Mouse (Mus musculus): ENCODE results near the gene Sgip1. TPM values are rescaled to one million over a fixed set of nuclear protein-coding genes. Genes with fewer than 3 reads are reported as not detected.

Gene Sgip1
- polyA plus RNA-seq, 1 experiment, result not detected

GRCm38 (mm10) chr4:102952476-102952875, 211.4 kb downstream of the Sgip1 start:
- no peak overlapping the region for H3K4me3 ChIP-seq (ENCODE audit: insufficient read depth, low read depth, low read length)
- no peaks in the 10 kb centered on the region for H3K4me1 ChIP-seq (ENCODE audit: control insufficient read depth, insufficient read depth, insufficient read length, low read length)
- H3K27ac ChIP-seq (replicated peaks; ENCODE audit: low read depth, low read length), result no peak overlapping the region

- Histone ChIP-seq H3K4me3 (ENCODE audit: insufficient read depth, low read depth, low read length) (no peak overlapping the region), H3K27ac (replicated peaks; ENCODE audit: low read depth, low read length) (no peak overlapping the region), H3K4me1 (ENCODE audit: control insufficient read depth, insufficient read depth, insufficient read length, low read length) (no peaks in the 10 kb centered on the region)
Observed at GRCm38 (mm10) chr4:102955294-102955956, 214.3 kb downstream of the Sgip1 start.

- no peaks in the 10 kb centered on the region for H3K4me1 ChIP-seq (ENCODE audit: control insufficient read depth, insufficient read depth, insufficient read length, low read length)
- no peak overlapping the region for H3K4me3 ChIP-seq (ENCODE audit: insufficient read depth, low read depth, low read length)
- no peak overlapping the region for H3K27ac ChIP-seq (replicated peaks; ENCODE audit: low read depth, low read length)
Observed at GRCm38 (mm10) chr4:102959409-102959808, 218.3 kb downstream of the Sgip1 start.

- no peak overlapping the region for H3K4me3 ChIP-seq (ENCODE audit: insufficient read depth, low read depth, low read length)
- no peak overlapping the region for H3K27ac ChIP-seq (replicated peaks; ENCODE audit: low read depth, low read length)
- no peaks in the 10 kb centered on the region for H3K4me1 ChIP-seq (ENCODE audit: control insufficient read depth, insufficient read depth, insufficient read length, low read length)
Observed at GRCm38 (mm10) chr4:102964174-102964573, 223.1 kb downstream of the Sgip1 start.

- no peak overlapping the region for H3K4me3 ChIP-seq (ENCODE audit: insufficient read depth, low read depth, low read length)
- no peak overlapping the region for H3K27ac ChIP-seq (replicated peaks; ENCODE audit: low read depth, low read length)
- H3K4me1 ChIP-seq (ENCODE audit: control insufficient read depth, insufficient read depth, insufficient read length, low read length), result no peaks in the 10 kb centered on the region
Observed at GRCm38 (mm10) chr4:102967811-102968210, 226.7 kb downstream of the Sgip1 start.

- Histone ChIP-seq H3K4me1 (ENCODE audit: control insufficient read depth, insufficient read depth, insufficient read length, low read length) (no peaks in the 10 kb centered on the region), H3K4me3 (ENCODE audit: insufficient read depth, low read depth, low read length) (no peak overlapping the region), H3K27ac (replicated peaks; ENCODE audit: low read depth, low read length) (no peak overlapping the region)
Observed at GRCm38 (mm10) chr4:102969599-102969998, 228.5 kb downstream of the Sgip1 start.

- Histone ChIP-seq H3K27ac (replicated peaks; ENCODE audit: low read depth, low read length) (no peak overlapping the region), H3K4me3 (ENCODE audit: insufficient read depth, low read depth, low read length) (no peak overlapping the region), H3K4me1 (ENCODE audit: control insufficient read depth, insufficient read depth, insufficient read length, low read length) (no peaks in the 10 kb centered on the region)
Observed at GRCm38 (mm10) chr4:102971159-102971558, 230.1 kb downstream of the Sgip1 start.

GRCm38 (mm10) chr4:102972071-102972470, 231.0 kb downstream of the Sgip1 start:
- Histone ChIP-seq H3K4me3 (ENCODE audit: insufficient read depth, low read depth, low read length) (no peak overlapping the region), H3K27ac (replicated peaks; ENCODE audit: low read depth, low read length) (no peak overlapping the region), H3K4me1 (ENCODE audit: control insufficient read depth, insufficient read depth, insufficient read length, low read length) (no peaks in the 10 kb centered on the region)

- Histone ChIP-seq H3K4me1 (ENCODE audit: control insufficient read depth, insufficient read depth, insufficient read length, low read length) (no peaks in the 10 kb centered on the region), H3K27ac (replicated peaks; ENCODE audit: low read depth, low read length) (no peak overlapping the region), H3K4me3 (ENCODE audit: insufficient read depth, low read depth, low read length) (no peak overlapping the region)
Observed at GRCm38 (mm10) chr4:102974172-102974571, 233.1 kb downstream of the Sgip1 start.

GRCm38 (mm10) chr4:102976290-102977275, 235.5 kb downstream of the Sgip1 start:
- no peak overlapping the region for H3K4me3 ChIP-seq (ENCODE audit: insufficient read depth, low read depth, low read length)

GRCm38 (mm10) chr4:102977778-102978321, 236.8 kb downstream of the Sgip1 start:
- Histone ChIP-seq H3K4me1 (ENCODE audit: control insufficient read depth, insufficient read depth, insufficient read length, low read length) (no peaks in the 10 kb centered on the region), H3K27ac (replicated peaks; ENCODE audit: low read depth, low read length) (no peak overlapping the region), H3K4me3 (ENCODE audit: insufficient read depth, low read depth, low read length) (no peak overlapping the region)

More at GRCm38 (mm10) chr4:102976290-102977275, 235.5 kb downstream of the Sgip1 start:
- Histone ChIP-seq H3K4me1 (ENCODE audit: control insufficient read depth, insufficient read depth, insufficient read length, low read length) (no peaks in the 10 kb centered on the region), H3K27ac (replicated peaks; ENCODE audit: low read depth, low read length) (no peak overlapping the region)

- Histone ChIP-seq H3K4me3 (ENCODE audit: insufficient read depth, low read depth, low read length) (no peak within 1 kb of the TSS), H3K4me1 (ENCODE audit: control insufficient read depth, insufficient read depth, insufficient read length, low read length) (no peaks in the 10 kb centered on the region), H3K27ac (replicated peaks; ENCODE audit: low read depth, low read length) (no peak within 1 kb of the TSS)
Observed at GRCm38 (mm10) chr4:102978440-102978839, 237.3 kb downstream of the Sgip1 start, which contains the start of gene Tctex1d1. Gene Tctex1d1, plus strand, starts transcription at chr4:102978606.

GRCm38 (mm10) chr4:102979385-102979784, 238.3 kb downstream of the Sgip1 start:
- H3K27ac ChIP-seq (replicated peaks; ENCODE audit: low read depth, low read length), result no peak overlapping the region
- H3K4me1 ChIP-seq (ENCODE audit: control insufficient read depth, insufficient read depth, insufficient read length, low read length), result no peaks in the 10 kb centered on the region
- H3K4me3 ChIP-seq (ENCODE audit: insufficient read depth, low read depth, low read length), result no peak overlapping the region

GRCm38 (mm10) chr4:102981709-102982108, 240.6 kb downstream of the Sgip1 start:
- no peaks in the 10 kb centered on the region for H3K4me1 ChIP-seq (ENCODE audit: control insufficient read depth, insufficient read depth, insufficient read length, low read length)
- no peak overlapping the region for H3K27ac ChIP-seq (replicated peaks; ENCODE audit: low read depth, low read length)
- H3K4me3 ChIP-seq (ENCODE audit: insufficient read depth, low read depth, low read length), result no peak overlapping the region

- no peak overlapping the region for H3K4me3 ChIP-seq (ENCODE audit: insufficient read depth, low read depth, low read length)
- H3K27ac ChIP-seq (replicated peaks; ENCODE audit: low read depth, low read length), result no peak overlapping the region
- H3K4me1 ChIP-seq (ENCODE audit: control insufficient read depth, insufficient read depth, insufficient read length, low read length), result no peaks in the 10 kb centered on the region
Observed at GRCm38 (mm10) chr4:102986173-102986572, 245.1 kb downstream of the Sgip1 start.

All from brown adipose tissue, adult 24 weeks (tissue).